Mouse (Mus musculus) neural tube, embryonic 14.5 days (tissue): ENCODE results near the gene Olfr322. TPM values are rescaled to one million over a fixed set of nuclear protein-coding genes. Genes with fewer than 3 reads are reported as not detected.
"Not testable (repeated sequence)": the region's sequence is repeated elsewhere in the genome, so short reads cannot be mapped to it uniquely, and the experiment has no call there.

Experiments used
- ATAC-seq: fragments of 200-750 bp; cut with Nextera tagmentation; 2 replicates; pipeline ENCODE4 v1.8.0; 2017; ENCODE audit warnings: low read depth, mild to moderate bottlenecking, moderate TSS enrichment, moderate library complexity
- H3K27ac ChIP-seq: fragments of 300-500 bp; sonication (generic); 2 replicates; pipeline ENCODE4 v1.5.1; 2014; ENCODE audit warnings: low read depth, mild to moderate bottlenecking, control low read depth, low read length, moderate library complexity, mixed read lengths
- H3K27me3 ChIP-seq: fragments of 300-500 bp; sonication (generic); 2 replicates; pipeline ENCODE4 v1.6.1; 2014; ENCODE audit warnings: low read length; ENCODE audit not compliant: control insufficient read depth, insufficient read depth
- H3K36me3 ChIP-seq: fragments of 300-500 bp; sonication (generic); 2 replicates; pipeline ENCODE4 v1.6.1; 2014; ENCODE audit warnings: low read length, mixed read lengths; ENCODE audit not compliant: control insufficient read depth, insufficient read depth
- H3K4me1 ChIP-seq: fragments of 300-500 bp; sonication (generic); 2 replicates; pipeline ENCODE4 v1.6.1; 2014; ENCODE audit warnings: low read length; ENCODE audit not compliant: control insufficient read depth, insufficient read depth
- H3K4me2 ChIP-seq: fragments of 300-500 bp; sonication (generic); 2 replicates; pipeline ENCODE4 v1.6.1; 2014; ENCODE audit warnings: mild to moderate bottlenecking, low read depth, low read length, control low read depth
- H3K4me3 ChIP-seq: fragments of 300-500 bp; sonication (generic); 2 replicates; pipeline ENCODE4 v1.5.1; 2014; ENCODE audit warnings: low read depth, low read length, control low read depth, mixed read lengths
- H3K9ac ChIP-seq: fragments of 300-500 bp; sonication (generic); replicated peaks from 2 replicates; pipeline ENCODE4 v1.6.1; 2014; ENCODE audit warnings: low read depth, mild to moderate bottlenecking, control low read depth, low read length, mixed read lengths
- H3K9me3 ChIP-seq: fragments of 300-500 bp; sonication (generic); 2 replicates; pipeline ENCODE4 v1.6.1; 2016; ENCODE audit warnings: low read length; ENCODE audit not compliant: control insufficient read depth
- WGBS: fragments of 180-500 bp; shearing (Covaris S2); extraction: QIAGEN DNeasy Blood & Tissue Kit; methylation state at CpG from one replicate; pipeline ENCODE4 v1.1.7; 2014; 5-methylcytosine and 5-hydroxymethylcytosine counted together
- polyA plus RNA-seq: library from polyadenylated mRNA; unstranded; fragments of >200 nt; fragmentation: Nextera tagmentation; extraction: Ambion mirVana; gene quantifications from 2 replicates; pipeline ENCODE4 v1.2.1, GENCODE M21; 2014

Olfr322 gene
- polyA plus RNA-seq, 1 experiment from 2014 or later = not detected

DNA sequence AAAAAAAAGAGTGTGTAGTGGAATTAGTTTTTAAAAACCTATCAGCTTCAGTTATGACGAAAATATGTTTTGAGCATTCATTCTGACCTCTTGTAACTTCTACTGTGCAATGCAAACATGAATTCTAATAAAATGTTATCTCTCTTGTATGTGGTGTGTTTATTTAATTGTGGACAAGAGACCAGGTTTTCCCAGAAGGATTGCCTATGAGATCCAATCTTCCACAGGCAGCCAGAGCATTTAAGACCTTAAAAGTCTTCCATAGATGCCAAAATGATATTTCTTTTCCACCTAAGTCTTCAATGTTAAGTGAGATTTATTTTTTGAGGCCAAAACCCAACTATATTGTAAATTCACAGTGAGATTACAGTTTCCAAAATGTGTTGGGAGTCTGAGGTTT is 22.2 kb downstream of the Olfr322 start, which contains the start of gene Olfr320:
Olfr320 (plus strand) TSS at position 301 of the 400 bp plus-strand sequence.
- no peak within 1 kb of the TSS for H3K27ac ChIP-seq
- 91% methylated on average over 1 of the region's 1 CpGs for WGBS
- H3K27me3 ChIP-seq = no peaks in the 10 kb centered on the region
- no peak within 1 kb of the TSS for H3K4me2 ChIP-seq
- no peak within 1 kb of the TSS for H3K4me3 ChIP-seq
- H3K9me3 ChIP-seq = no peaks in the 10 kb centered on the region
- H3K9ac ChIP-seq = no peak within 1 kb of the TSS
- no peaks in the 10 kb centered on the region for H3K36me3 ChIP-seq
- no peaks in the 10 kb centered on the region for H3K4me1 ChIP-seq
- no peak for ATAC-seq

- H3K4me3 ChIP-seq = no peak within 1 kb of the TSS
- no peak for ATAC-seq
- H3K27me3 ChIP-seq = no peaks in the 10 kb centered on the region
These were observed 40.3 kb downstream of the Olfr322 start, which contains the start of gene Olfr319 for GRCm38 (mm10) chr11:58698862-58699261. TSS of gene Olfr319 (plus strand) at chr11:58699162.

DNA sequence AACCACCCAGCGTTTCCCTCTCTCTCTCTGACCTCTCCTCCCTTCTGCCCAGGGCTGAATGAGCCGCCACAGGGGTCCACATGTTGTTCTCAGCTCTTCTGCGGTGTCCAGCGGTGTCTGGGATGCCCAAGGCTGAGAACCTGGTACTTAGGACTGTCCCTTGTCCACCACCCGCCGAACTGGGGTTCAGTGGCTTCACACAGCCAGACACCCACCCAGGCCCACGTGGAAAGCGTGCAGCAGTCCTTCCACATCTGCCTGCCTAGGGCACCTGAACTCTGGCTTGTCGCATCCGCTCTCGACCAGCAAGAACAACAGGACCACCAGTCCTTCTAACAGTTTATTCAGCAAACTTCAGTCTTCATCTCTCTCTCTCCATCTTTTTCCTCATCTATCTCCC is 50.5 kb downstream of the Olfr322 start:
- 84% methylated on average over 11 of the region's 11 CpGs for WGBS
- ATAC-seq = no peak
- H3K9ac ChIP-seq = no peak overlapping the region
- H3K9me3 ChIP-seq = no peaks in the 10 kb centered on the region
- no peak overlapping the region for H3K27ac ChIP-seq
- H3K4me1 ChIP-seq = no peaks in the 10 kb centered on the region
- no peaks in the 10 kb centered on the region for H3K36me3 ChIP-seq
- no peak overlapping the region for H3K4me2 ChIP-seq
- no peak overlapping the region for H3K4me3 ChIP-seq
- no peaks in the 10 kb centered on the region for H3K27me3 ChIP-seq

More at GRCm38 (mm10) chr11:58698862-58699261, 40.3 kb downstream of the Olfr322 start, which contains the start of gene Olfr319:
- Histone ChIP-seq H3K9me3 (no peaks in the 10 kb centered on the region), H3K27ac (no peak within 1 kb of the TSS), H3K4me2 (no peak within 1 kb of the TSS), H3K9ac (no peak within 1 kb of the TSS), H3K4me1 (no peaks in the 10 kb centered on the region), H3K36me3 (no peaks in the 10 kb centered on the region)
- WGBS = 92% methylated on average over 3 of the region's 3 CpGs

GRCm38 (mm10) chr11:58717723-58718122 is 59.1 kb downstream of the Olfr322 start:
- not testable (repeated sequence) for H3K27me3 ChIP-seq, H3K9ac ChIP-seq, H3K9me3 ChIP-seq, ATAC-seq, H3K4me2 ChIP-seq, H3K4me3 ChIP-seq, H3K4me1 ChIP-seq, H3K27ac ChIP-seq, H3K36me3 ChIP-seq
- WGBS = 91% methylated on average over 6 of the region's 7 CpGs

Other genes with a start within 250 kb of the Olfr322 start
- not detected in 2 replicates for gene 1810065E05Rik, start 237.7 kb upstream of the Olfr322 start, polyA plus RNA-seq
- gene Gm12253, start 226.2 kb upstream of the Olfr322 start, polyA plus RNA-seq = not detected in 2 replicates
- not detected in 2 replicates for gene Lypd9, start 205.9 kb upstream of the Olfr322 start, polyA plus RNA-seq
- gene Olfr30, start 196.5 kb upstream of the Olfr322 start, polyA plus RNA-seq = not detected in 2 replicates
- not detected in 2 replicates for gene Olfr332, start 166.2 kb upstream of the Olfr322 start, polyA plus RNA-seq
- not detected in 2 replicates for gene Olfr331, start 156.2 kb upstream of the Olfr322 start, polyA plus RNA-seq
- 0.39 TPM in 1 of 2 replicates, not detected in the other for gene Olfr330, start 123.9 kb upstream of the Olfr322 start, polyA plus RNA-seq
- gene Olfr329-ps, start 112.4 kb upstream of the Olfr322 start, polyA plus RNA-seq = 0.08 and 0.16 TPM in 2 replicates
- gene Olfr328, start 103.1 kb upstream of the Olfr322 start, polyA plus RNA-seq = 0.12 and 0.18 TPM in 2 replicates
- 0.13 TPM in 1 of 2 replicates, not detected in the other for gene Olfr224, start 88.2 kb upstream of the Olfr322 start, polyA plus RNA-seq
- gene Olfr325, start 81.1 kb upstream of the Olfr322 start, polyA plus RNA-seq = not detected in 2 replicates
- 0.15 and 0.42 TPM in 2 replicates for gene Olfr324, start 63.7 kb upstream of the Olfr322 start, polyA plus RNA-seq
- not detected in 2 replicates for gene 2210407C18Rik, start 42.7 kb upstream of the Olfr322 start, polyA plus RNA-seq
- gene Olfr323, start 28.3 kb upstream of the Olfr322 start, polyA plus RNA-seq = not detected in 2 replicates
- gene Trim58, start 18.3 kb upstream of the Olfr322 start, polyA plus RNA-seq = 0.15 and 0.21 TPM in 2 replicates
- gene Olfr320, start 22.3 kb downstream of the Olfr322 start, polyA plus RNA-seq = not detected in 2 replicates
- not detected in 2 replicates for gene Olfr319, start 40.4 kb downstream of the Olfr322 start, polyA plus RNA-seq
- gene Olfr318, start 65.2 kb downstream of the Olfr322 start, polyA plus RNA-seq = not detected in 2 replicates
- gene Olfr317, start 80.4 kb downstream of the Olfr322 start, polyA plus RNA-seq = 0.48 and 0.63 TPM in 2 replicates
- not detected in 2 replicates for gene Olfr316, start 94.0 kb downstream of the Olfr322 start, polyA plus RNA-seq
- gene Olfr315, start 114.4 kb downstream of the Olfr322 start, polyA plus RNA-seq = not detected in 2 replicates
- gene Olfr314, start 124.2 kb downstream of the Olfr322 start, polyA plus RNA-seq = not detected in 2 replicates
- gene Fam183b, start 143.2 kb downstream of the Olfr322 start, polyA plus RNA-seq = 6.9 and 13.2 TPM in 2 replicates
- not detected in 2 replicates for gene Olfr313, start 156.2 kb downstream of the Olfr322 start, polyA plus RNA-seq
- gene Olfr312, start 170.5 kb downstream of the Olfr322 start, polyA plus RNA-seq = not detected in 2 replicates
- not detected in 2 replicates for gene Olfr311, start 180.5 kb downstream of the Olfr322 start, polyA plus RNA-seq
- 28.5 and 30.4 TPM in 2 replicates for gene Gm12258, start 188.4 kb downstream of the Olfr322 start, polyA plus RNA-seq
- gene 2810021J22Rik, start 208.4 kb downstream of the Olfr322 start, polyA plus RNA-seq = 12.3 and 14.8 TPM in 2 replicates
- 10.2 and 10.6 TPM in 2 replicates for gene Zfp39, start 245.4 kb downstream of the Olfr322 start, polyA plus RNA-seq